Mouse (Mus musculus): ENCODE measurements around the gene Fgf10.

The Fgf10 gene

GRCm38 (mm10) chr13:118669491-118669890 is at the start of gene Fgf10:
Gene Fgf10, plus strand, starts transcription at chr13:118669791.
- DNase-seq (ENCODE audit: low spot score in 2 of 2), result no peak

- no peak for DNase-seq (ENCODE audit: low spot score in 2 of 2)
Measured at GRCm38 (mm10) chr13:118629661-118630428, 39.7 kb upstream of the Fgf10 start.

- no peak for DNase-seq (ENCODE audit: low spot score in 2 of 2)
Measured at GRCm38 (mm10) chr13:118631500-118631899, 38.1 kb upstream of the Fgf10 start.

GRCm38 (mm10) chr13:118636047-118636446 is 33.5 kb upstream of the Fgf10 start:
- DNase-seq (ENCODE audit: low spot score in 2 of 2), result no peak

GRCm38 (mm10) chr13:118642585-118642984 is 27.0 kb upstream of the Fgf10 start:
- DNase-seq (ENCODE audit: low spot score in 2 of 2), result no peak

- no peak for DNase-seq (ENCODE audit: low spot score in 2 of 2)
Measured at GRCm38 (mm10) chr13:118643138-118643537, 26.5 kb upstream of the Fgf10 start.

- no peak for DNase-seq (ENCODE audit: low spot score in 2 of 2)
Measured at GRCm38 (mm10) chr13:118656991-118657390, 12.6 kb upstream of the Fgf10 start.

GRCm38 (mm10) chr13:118658031-118658430 is 11.6 kb upstream of the Fgf10 start:
- no peak for DNase-seq (ENCODE audit: low spot score in 2 of 2)

GRCm38 (mm10) chr13:118658608-118659326 is 10.8 kb upstream of the Fgf10 start:
- no peak for DNase-seq (ENCODE audit: low spot score in 2 of 2)

- DNase-seq (ENCODE audit: low spot score in 2 of 2), result no peak
Measured at GRCm38 (mm10) chr13:118661664-118662063, 7.9 kb upstream of the Fgf10 start.

GRCm38 (mm10) chr13:118664901-118665300 is 4.7 kb upstream of the Fgf10 start:
- no peak for DNase-seq (ENCODE audit: low spot score in 2 of 2)

GRCm38 (mm10) chr13:118679228-118679627 is 9.6 kb downstream of the Fgf10 start:
- no peak for DNase-seq (ENCODE audit: low spot score in 2 of 2)

- DNase-seq (ENCODE audit: low spot score in 2 of 2), result no peak
Measured at GRCm38 (mm10) chr13:118693049-118693448, 23.5 kb downstream of the Fgf10 start.

GRCm38 (mm10) chr13:118695103-118695502 is 25.5 kb downstream of the Fgf10 start:
- DNase-seq (ENCODE audit: low spot score in 2 of 2), result no peak

GRCm38 (mm10) chr13:118703727-118704126 is 34.1 kb downstream of the Fgf10 start:
- no peak for DNase-seq (ENCODE audit: low spot score in 2 of 2)

GRCm38 (mm10) chr13:118705716-118706115 is 36.1 kb downstream of the Fgf10 start:
- DNase-seq (ENCODE audit: low spot score in 2 of 2), result no peak

- no peak for DNase-seq (ENCODE audit: low spot score in 2 of 2)
Measured at GRCm38 (mm10) chr13:118709912-118710311, 40.3 kb downstream of the Fgf10 start.

GRCm38 (mm10) chr13:118713626-118714150 is 44.1 kb downstream of the Fgf10 start:
- no peak for DNase-seq (ENCODE audit: low spot score in 2 of 2)

GRCm38 (mm10) chr13:118714284-118715065 is 44.9 kb downstream of the Fgf10 start:
- no peak for DNase-seq (ENCODE audit: low spot score in 2 of 2)

GRCm38 (mm10) chr13:118715066-118716018 is 45.8 kb downstream of the Fgf10 start:
- no peak for DNase-seq (ENCODE audit: low spot score in 2 of 2)

- no peak for DNase-seq (ENCODE audit: low spot score in 2 of 2)
Measured at GRCm38 (mm10) chr13:118716265-118716664, 46.7 kb downstream of the Fgf10 start.

All from natural killer cell, adult 2 months (primary cell).